Mouse (Mus musculus) testis, adult 2 months (tissue): Measurements from ENCODE around the gene Olfr1206.

Experiments
- CTCF ChIP-seq: fragments of 200-500 bp; IDR thresholded peaks from 2 replicates; pipeline ENCODE4 v1.5.1; 2012; ENCODE audit warnings: low read depth, mild to moderate bottlenecking, inconsistent platforms, low read length, moderate library complexity; ENCODE audit not compliant: control insufficient read depth, insufficient read depth, insufficient replicate concordance
- POLR2A ChIP-seq: fragments of 200-500 bp; IDR thresholded peaks from 2 replicates; pipeline ENCODE4 v1.6.1; 2012; ENCODE audit warnings: low read depth, mild to moderate bottlenecking, inconsistent platforms, low read length, moderate library complexity; ENCODE audit not compliant: control insufficient read depth

DNA sequence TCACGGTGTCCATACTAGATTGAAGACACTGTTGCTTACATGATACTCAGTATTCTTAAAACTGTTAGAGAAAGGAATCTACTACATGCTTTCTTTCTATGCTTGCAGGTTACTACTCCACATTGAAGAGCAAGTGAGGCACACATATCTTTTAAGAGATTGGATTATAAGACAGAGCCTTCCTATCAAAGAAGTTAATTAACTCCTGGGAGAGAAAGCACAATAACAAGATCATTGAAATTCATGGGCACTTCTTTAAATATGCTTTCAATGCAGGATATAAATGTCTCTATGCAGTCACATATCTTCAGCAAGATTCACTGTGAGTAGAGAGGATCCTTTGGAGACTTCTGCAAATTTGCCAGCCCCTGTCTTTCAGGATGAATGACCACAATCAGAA, 14.0 kb upstream of the Olfr1206 start, which contains the start of gene Olfr1204:
- TF ChIP-seq CTCF (no peak), POLR2A (no peak)
